Mouse (Mus musculus) liver, embryonic 14.5 days (tissue): Measurements from ENCODE around the gene Eif3b.

Source experiments
- CTCF ChIP-seq: IDR thresholded peaks from 2 replicates; pipeline ENCODE4 v1.5.1; 2016; ENCODE audit warnings: antibody characterized with exemption, low read depth, control low read depth
- EP300 ChIP-seq: IDR thresholded peaks from 2 replicates; pipeline ENCODE4 v1.6.1; 2016; ENCODE audit warnings: antibody characterized with exemption, low read depth

DNA sequence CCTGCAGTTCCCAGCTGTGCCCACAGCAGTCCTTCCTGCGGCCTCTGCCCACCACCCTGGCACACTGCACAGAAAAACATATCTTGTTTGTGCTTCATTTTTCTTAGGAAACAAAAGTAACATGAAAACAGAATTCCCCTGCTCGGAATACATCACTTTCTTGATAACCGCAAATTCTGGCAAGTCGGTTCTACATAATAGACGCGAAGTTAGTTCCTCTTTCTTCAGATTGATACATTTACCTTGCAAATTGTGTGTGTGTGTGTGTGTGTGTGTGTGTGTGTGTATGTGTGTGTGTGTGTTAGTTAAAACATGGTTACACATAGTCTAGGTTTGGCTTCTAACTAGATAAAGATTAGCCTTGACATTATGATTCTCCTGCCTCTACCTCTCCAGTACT is 36.4 kb upstream of the Eif3b start:
- no peak for TF ChIP-seq EP300
- TF ChIP-seq CTCF = no peak
